Mouse (Mus musculus) forebrain, embryonic 11.5 days (tissue): ENCODE measurements around the gene Adgrl2. TPM values are rescaled to one million over a fixed set of nuclear protein-coding genes. Genes with fewer than 3 reads are reported as not detected.

Experiments
- ATAC-seq: fragments of 200-750 bp; cut with Nextera tagmentation; replicated peaks from 2 replicates; pipeline ENCODE4 v1.8.0; 2017; ENCODE audit warnings: moderate TSS enrichment; ENCODE audit not compliant: low FRiP score
- DNase-seq: peaks from one replicate; pipeline ENCODE4 v3.0.0-alpha.2; 2017; ENCODE audit warnings: low spot score
- H3K27ac ChIP-seq: fragments of 300-500 bp; sonication (generic); 2 replicates; pipeline ENCODE4 v1.5.1; 2014; ENCODE audit warnings: low read depth, low read length
- H3K27me3 ChIP-seq: fragments of 300-500 bp; sonication (generic); 2 replicates; pipeline ENCODE4 v1.6.1; 2014; ENCODE audit warnings: mild to moderate bottlenecking, low read length, mixed read lengths; ENCODE audit not compliant: control insufficient read depth, insufficient read depth
- H3K36me3 ChIP-seq: fragments of 300-500 bp; sonication (generic); 2 replicates; pipeline ENCODE4 v1.6.1; 2014; ENCODE audit warnings: mild to moderate bottlenecking, low read length, moderate library complexity, mixed read lengths; ENCODE audit not compliant: control insufficient read depth, insufficient read depth
- H3K4me1 ChIP-seq: fragments of 300-500 bp; sonication (generic); replicated peaks from 2 replicates; pipeline ENCODE4 v1.6.1; 2014; ENCODE audit warnings: low read length, mixed read lengths; ENCODE audit not compliant: control insufficient read depth, insufficient read depth
- H3K4me2 ChIP-seq: fragments of 300-500 bp; sonication (generic); 2 replicates; pipeline ENCODE4 v1.6.1; 2014; ENCODE audit warnings: low read depth, mild to moderate bottlenecking, low read length, moderate library complexity, mixed read lengths; ENCODE audit not compliant: severe bottlenecking
- H3K4me3 ChIP-seq: fragments of 300-500 bp; sonication (generic); 2 replicates; pipeline ENCODE4 v1.5.1; 2014; ENCODE audit warnings: low read depth, low read length
- H3K9ac ChIP-seq: fragments of 300-500 bp; sonication (generic); 2 replicates; pipeline ENCODE4 v1.6.1; 2014; ENCODE audit warnings: low read length
- H3K9me3 ChIP-seq: fragments of 300-500 bp; sonication (generic); 2 replicates; pipeline ENCODE4 v1.6.1; 2016; ENCODE audit warnings: low read length, mixed read lengths; ENCODE audit not compliant: control insufficient read depth
- WGBS: fragments of 180-500 bp; shearing (Covaris S2); extraction: QIAGEN DNeasy Blood & Tissue Kit; methylation state at CpG from one replicate; pipeline ENCODE4 v1.1.7; 2014; 5-methylcytosine and 5-hydroxymethylcytosine counted together
- polyA plus RNA-seq: library from polyadenylated mRNA; unstranded; fragments of >200 nt; fragmentation: Nextera tagmentation; extraction: Ambion mirVana; gene quantifications from 2 replicates; pipeline ENCODE4 v1.2.1, GENCODE M21; 2014

The Adgrl2 gene
- polyA plus RNA-seq, 1 experiment from 2014 or later = 112 TPM

GRCm38 (mm10) chr3:148947805-148948405 is 42.5 kb downstream of the Adgrl2 start:
- Histone ChIP-seq H3K27ac (no peak overlapping the region), H3K9ac (no peak overlapping the region), H3K4me1 (peaks cover 18% of the 10 kb centered on the region; the same call in 1 of the 2 replicates), H3K4me2 (no peak overlapping the region), H3K27me3 (no peaks in the 10 kb centered on the region), H3K9me3 (no peaks in the 10 kb centered on the region), H3K36me3 (no peaks in the 10 kb centered on the region), H3K4me3 (no peak overlapping the region)
- no peak for ATAC-seq
- 49% methylated on average over 9 of the region's 9 CpGs for WGBS
- no peak for DNase-seq

DNA sequence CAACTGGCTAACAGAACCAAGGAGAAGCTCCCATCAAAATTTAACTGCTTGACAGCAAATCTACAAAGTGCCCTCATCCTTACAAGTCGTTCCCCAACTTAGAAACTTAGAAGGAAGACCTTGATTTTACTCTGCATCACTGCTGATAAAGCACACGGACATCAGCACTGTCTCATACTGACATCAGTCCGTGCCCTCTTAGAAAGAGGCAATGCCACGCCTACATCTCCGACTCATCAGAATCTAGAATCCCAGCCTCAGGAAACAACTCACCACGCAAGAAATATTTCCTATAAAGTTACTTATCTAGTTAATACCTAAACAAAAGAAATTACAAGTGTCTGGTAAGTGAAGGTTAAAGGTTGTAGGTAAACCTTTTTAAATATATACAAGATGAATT is 43.1 kb downstream of the Adgrl2 start:
- peaks cover 18% of the 10 kb centered on the region; the same call in 1 of the 2 replicates for H3K4me1 ChIP-seq

GRCm38 (mm10) chr3:148945534-148945933 is 44.8 kb downstream of the Adgrl2 start:
- no peak overlapping the region for H3K27ac ChIP-seq
- WGBS = 16% methylated on average over 8 of the region's 8 CpGs
- no peak for DNase-seq
- no peak overlapping the region for H3K4me2 ChIP-seq
- no peak overlapping the region for H3K9ac ChIP-seq
- peaks cover 20% of the 10 kb centered on the region; the same call in 1 of the 2 replicates for H3K4me1 ChIP-seq
- no peaks in the 10 kb centered on the region for H3K36me3 ChIP-seq
- H3K4me3 ChIP-seq = no peak overlapping the region
- no peak for ATAC-seq
- no peaks in the 10 kb centered on the region for H3K9me3 ChIP-seq
- H3K27me3 ChIP-seq = no peaks in the 10 kb centered on the region

More for the DNA sequence above, 43.1 kb downstream of the Adgrl2 start:
- 63% methylated on average over 6 of the region's 6 CpGs for WGBS
- Histone ChIP-seq H3K9ac (no peak overlapping the region), H3K4me2 (no peak overlapping the region), H3K9me3 (no peaks in the 10 kb centered on the region), H3K27ac (no peak overlapping the region), H3K36me3 (no peaks in the 10 kb centered on the region), H3K4me3 (no peak overlapping the region), H3K27me3 (no peaks in the 10 kb centered on the region)
- ATAC-seq (no peak), DNase-seq (no peak)

DNA sequence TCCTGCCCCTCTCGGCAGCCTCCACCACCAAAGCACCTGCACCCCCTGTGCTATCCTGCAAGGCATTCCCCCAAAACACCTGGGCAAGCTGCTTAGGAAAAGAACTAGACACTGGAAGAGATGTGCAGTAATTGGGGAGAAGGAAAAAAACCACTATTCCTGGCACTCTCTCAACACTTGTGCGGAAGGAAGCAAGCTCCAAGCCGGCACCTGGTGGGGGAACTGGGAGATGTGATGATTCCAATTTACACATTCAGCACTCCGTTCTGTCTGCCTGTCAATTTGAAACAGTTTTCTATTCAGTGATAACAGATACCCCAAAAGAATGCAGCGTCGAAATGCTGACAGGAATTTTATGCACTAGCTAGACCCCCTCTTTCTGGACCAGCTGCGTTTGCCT is 50.9 kb downstream of the Adgrl2 start:
- DNase-seq (no peak), ATAC-seq (no peak)
- no peak overlapping the region for H3K9ac ChIP-seq
- 35% methylated on average over 7 of the region's 7 CpGs for WGBS
- H3K9me3 ChIP-seq = no peaks in the 10 kb centered on the region
- H3K27ac ChIP-seq = no peak overlapping the region
- peaks cover 5% of the 10 kb centered on the region; the same call in 1 of the 2 replicates for H3K4me1 ChIP-seq
- H3K36me3 ChIP-seq = no peaks in the 10 kb centered on the region
- no peak overlapping the region for H3K4me2 ChIP-seq
- no peak overlapping the region for H3K4me3 ChIP-seq
- no peaks in the 10 kb centered on the region for H3K27me3 ChIP-seq

DNA sequence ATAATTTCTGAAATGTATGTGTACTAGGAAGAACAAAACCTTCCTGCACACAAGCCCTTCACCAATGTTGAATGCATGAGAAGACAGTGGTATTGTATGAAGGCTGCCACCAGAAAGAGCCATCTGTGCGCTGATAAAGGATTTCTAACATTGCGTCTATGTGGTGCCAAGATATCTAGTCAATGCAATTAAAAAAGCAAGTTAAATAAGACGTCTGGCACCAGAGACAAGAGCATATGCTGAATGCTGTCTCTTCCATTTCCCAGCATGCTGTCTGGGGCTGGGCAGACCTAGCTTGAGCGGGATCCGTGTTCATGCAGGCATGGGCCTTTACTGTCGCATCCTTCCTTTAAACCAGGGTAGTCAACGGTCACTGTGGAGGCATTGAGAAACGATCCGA is 55.3 kb downstream of the Adgrl2 start:
- ATAC-seq (no peak), DNase-seq (no peak)
- H3K4me2 ChIP-seq = no peak overlapping the region
- no peak overlapping the region for H3K4me3 ChIP-seq
- WGBS = 92% methylated on average over 9 of the region's 9 CpGs
- H3K27me3 ChIP-seq = no peaks in the 10 kb centered on the region
- no peak overlapping the region for H3K27ac ChIP-seq
- H3K9me3 ChIP-seq = no peaks in the 10 kb centered on the region
- H3K9ac ChIP-seq = no peak overlapping the region
- H3K4me1 ChIP-seq = 0 out of 2 replicates have a peak, but pooled peaks cover under 1% of the 10 kb centered on the region
- no peaks in the 10 kb centered on the region for H3K36me3 ChIP-seq

DNA sequence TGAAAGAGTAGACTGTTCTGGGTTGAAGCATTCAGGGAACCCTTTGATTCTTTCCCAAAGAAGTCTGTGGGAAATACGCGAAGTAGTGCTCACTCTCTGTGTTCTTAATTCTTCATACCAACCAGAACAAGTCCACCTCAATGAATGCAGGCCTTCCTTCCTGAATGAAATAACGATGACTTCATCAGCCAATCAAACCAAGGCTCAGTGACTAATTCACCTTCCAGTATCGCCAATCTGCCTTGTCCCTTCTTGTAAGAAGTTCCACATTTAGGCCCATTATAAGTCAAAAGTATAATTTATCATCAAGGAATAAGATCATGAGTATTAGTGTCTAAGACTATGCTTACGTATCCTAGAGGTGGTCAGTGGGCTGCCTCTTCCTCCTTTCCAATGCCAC is 56.1 kb downstream of the Adgrl2 start:
- no peak overlapping the region for H3K4me3 ChIP-seq
- no peaks in the 10 kb centered on the region for H3K36me3 ChIP-seq
- no peaks in the 10 kb centered on the region for H3K27me3 ChIP-seq
- no peaks in the 10 kb centered on the region for H3K9me3 ChIP-seq
- ATAC-seq = no peak
- WGBS = 86% methylated on average over 5 of the region's 5 CpGs
- no peak overlapping the region for H3K27ac ChIP-seq
- H3K4me1 ChIP-seq = no peaks in the 10 kb centered on the region
- no peak overlapping the region for H3K4me2 ChIP-seq
- DNase-seq = no peak
- H3K9ac ChIP-seq = no peak overlapping the region

- H3K27ac ChIP-seq = no peak overlapping the region
- 91% methylated on average over 6 of the region's 6 CpGs for WGBS
- DNase-seq = no peak
These were observed 57.2 kb downstream of the Adgrl2 start for GRCm38 (mm10) chr3:148933160-148933559.

GRCm38 (mm10) chr3:148930913-148931312 is 59.4 kb downstream of the Adgrl2 start:
- Histone ChIP-seq H3K4me1 (no peaks in the 10 kb centered on the region), H3K9me3 (no peaks in the 10 kb centered on the region), H3K27me3 (no peaks in the 10 kb centered on the region), H3K4me3 (no peak overlapping the region), H3K4me2 (no peak overlapping the region), H3K27ac (no peak overlapping the region), H3K9ac (no peak overlapping the region), H3K36me3 (no peaks in the 10 kb centered on the region)
- WGBS = 86% methylated on average over 6 of the region's 6 CpGs
- DNase-seq (no peak), ATAC-seq (no peak)

More at GRCm38 (mm10) chr3:148933160-148933559, 57.2 kb downstream of the Adgrl2 start:
- no peaks in the 10 kb centered on the region for H3K36me3 ChIP-seq
- no peaks in the 10 kb centered on the region for H3K4me1 ChIP-seq
- ATAC-seq = no peak
- H3K4me3 ChIP-seq = no peak overlapping the region
- no peak overlapping the region for H3K4me2 ChIP-seq
- no peaks in the 10 kb centered on the region for H3K27me3 ChIP-seq
- no peaks in the 10 kb centered on the region for H3K9me3 ChIP-seq
- H3K9ac ChIP-seq = no peak overlapping the region

- 71% methylated on average over 3 of the region's 3 CpGs for WGBS
These were observed 64.0 kb downstream of the Adgrl2 start for GRCm38 (mm10) chr3:148926330-148926729.

More at GRCm38 (mm10) chr3:148926330-148926729, 64.0 kb downstream of the Adgrl2 start:
- Histone ChIP-seq H3K9ac (no peak overlapping the region), H3K27me3 (no peaks in the 10 kb centered on the region), H3K4me1 (peaks cover 9% of the 10 kb centered on the region), H3K36me3 (no peaks in the 10 kb centered on the region), H3K9me3 (no peaks in the 10 kb centered on the region), H3K4me3 (no peak overlapping the region), H3K4me2 (no peak overlapping the region), H3K27ac (no peak overlapping the region)
- no peak for ATAC-seq
- no peak for DNase-seq
